Mouse (Mus musculus): Measurements from ENCODE around the gene Clcf1. TPM values are rescaled to one million over a fixed set of nuclear protein-coding genes. Genes with fewer than 3 reads are reported as not detected.
A peak's percentile ranks its signal among the peaks of the same experiment; 100 is the strongest.

The Clcf1 gene
- total RNA-seq, 2 experiments from 2014 or later: 0.88 to 0.90 TPM

GRCm38 (mm10) chr19:4217140-4217539, 3.1 kb downstream of the Clcf1 start:
- DNase-seq (ENCODE audit: low spot score in 2 of 2): no peak

DNA sequence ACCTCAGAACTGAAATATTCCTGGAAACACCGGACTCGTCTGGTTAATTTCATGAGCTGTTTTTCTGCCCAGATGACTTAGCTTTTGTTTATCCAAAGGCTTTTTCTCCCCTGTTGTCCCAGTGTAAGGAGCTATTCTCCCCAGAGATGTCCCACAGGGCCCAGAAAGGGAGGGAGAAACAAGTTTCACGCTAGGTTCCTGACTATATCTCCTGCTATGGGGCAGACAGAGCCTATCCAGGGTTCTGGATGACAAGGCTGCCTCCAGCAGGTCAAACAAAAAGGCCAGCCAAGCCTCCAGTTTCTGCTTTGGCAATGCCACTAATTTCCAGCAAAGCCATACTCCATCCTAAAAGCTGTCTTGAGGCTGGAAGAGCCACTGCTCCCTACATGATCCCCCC, 3.8 kb downstream of the Clcf1 start:
- DNase-seq (ENCODE audit: low spot score in 2 of 2): no peak

DNA sequence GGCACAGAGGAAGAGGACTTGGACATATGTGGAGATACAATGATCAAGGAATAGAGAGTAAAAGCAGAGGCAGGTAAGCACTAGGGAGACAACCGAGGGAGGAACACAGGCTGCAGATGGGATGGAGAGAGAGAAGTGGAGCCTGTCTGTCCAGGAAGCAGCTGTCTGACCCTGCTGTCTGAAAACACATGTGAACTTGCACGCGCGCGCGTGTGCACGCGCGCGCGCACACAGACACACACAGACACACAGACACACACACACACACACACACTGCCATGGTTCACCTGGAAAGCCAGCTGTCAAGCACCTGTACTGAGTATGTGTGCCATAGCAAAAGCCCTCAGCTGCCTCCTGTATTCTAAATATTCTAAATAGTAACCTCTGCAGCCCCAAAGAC, 4.3 kb downstream of the Clcf1 start:
- DNase-seq (ENCODE audit: low spot score in 2 of 2): no peak

DNA sequence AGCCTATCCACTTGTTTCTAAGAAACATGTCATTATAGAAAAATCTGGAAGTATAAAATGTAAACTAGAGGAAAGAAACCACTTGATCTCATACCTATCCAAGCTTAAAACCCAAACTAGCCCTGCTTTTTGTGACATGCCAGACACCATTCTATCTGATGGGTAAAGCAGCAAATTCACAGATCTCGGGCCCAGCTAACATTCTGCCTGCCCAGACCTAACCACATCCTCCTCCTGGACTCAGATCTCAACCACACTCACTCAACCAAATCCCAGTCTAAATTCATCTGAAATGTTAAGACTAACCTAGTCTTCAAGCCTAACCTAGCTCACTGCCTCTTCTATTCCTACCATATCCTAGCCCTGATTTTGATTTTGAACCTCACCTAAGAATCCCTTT, 4.7 kb downstream of the Clcf1 start:
- DNase-seq (ENCODE audit: low spot score in 2 of 2): no peak

- DNase-seq (ENCODE audit: low spot score in 2 of 2): no peak
Observed at GRCm38 (mm10) chr19:4219943-4220342, 5.9 kb downstream of the Clcf1 start.

DNA sequence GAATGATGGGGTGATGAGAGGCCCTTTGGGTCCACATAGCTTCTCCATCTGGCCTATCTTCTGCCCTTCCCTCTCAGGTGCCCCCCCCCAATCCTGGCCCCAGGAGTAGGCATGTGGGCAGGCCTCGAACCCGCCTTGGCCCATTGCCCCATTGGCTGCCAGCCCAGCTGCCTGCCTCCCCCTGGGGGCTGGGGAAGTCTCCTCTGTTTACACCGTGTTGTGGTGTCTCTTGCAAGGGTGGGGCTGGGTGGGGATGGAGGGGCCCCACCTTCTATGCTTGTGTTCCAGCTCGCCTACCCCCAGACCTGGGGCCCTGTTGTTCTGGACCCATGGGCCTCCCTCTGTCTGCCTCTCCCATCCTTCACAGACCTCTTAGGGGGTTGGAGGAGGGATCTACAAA, 6.4 kb downstream of the Clcf1 start:
- no peak for DNase-seq (ENCODE audit: low spot score in 2 of 2)

GRCm38 (mm10) chr19:4220957-4221743, 7.1 kb downstream of the Clcf1 start:
- no peak for DNase-seq (ENCODE audit: low spot score in 2 of 2)

DNA sequence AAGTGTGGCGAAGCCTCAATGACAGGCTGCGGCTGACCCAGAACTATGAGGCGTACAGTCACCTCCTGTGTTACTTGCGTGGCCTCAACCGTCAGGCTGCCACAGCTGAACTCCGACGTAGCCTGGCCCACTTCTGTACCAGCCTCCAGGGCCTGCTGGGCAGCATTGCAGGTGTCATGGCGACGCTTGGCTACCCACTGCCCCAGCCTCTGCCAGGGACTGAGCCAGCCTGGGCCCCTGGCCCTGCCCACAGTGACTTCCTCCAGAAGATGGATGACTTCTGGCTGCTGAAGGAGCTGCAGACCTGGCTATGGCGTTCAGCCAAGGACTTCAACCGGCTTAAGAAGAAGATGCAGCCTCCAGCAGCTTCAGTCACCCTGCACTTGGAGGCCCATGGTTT, 8.1 kb downstream of the Clcf1 start:
- DNase-seq (ENCODE audit: low spot score in 2 of 2): no peak

DNA sequence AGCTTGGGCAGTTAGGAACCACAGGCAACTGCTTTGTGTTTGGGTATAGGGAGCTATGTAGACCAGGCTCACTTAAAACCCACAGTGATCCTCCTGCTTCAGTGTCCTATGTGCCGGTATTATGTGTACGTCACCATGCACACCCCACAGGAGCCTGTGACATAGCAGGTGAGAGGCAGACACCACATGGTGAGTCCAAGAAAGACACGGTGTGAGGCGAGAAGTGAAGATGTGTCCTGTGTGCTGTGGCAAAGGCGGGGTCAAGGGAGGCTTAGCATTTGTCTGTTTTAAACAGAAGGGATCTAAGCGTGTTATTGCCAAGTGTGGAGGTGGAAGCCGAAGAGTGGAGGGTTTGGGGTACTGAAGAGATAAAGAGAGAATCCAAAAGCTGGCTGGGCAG, 12.7 kb downstream of the Clcf1 start:
- DNase-seq (ENCODE audit: low spot score in 2 of 2): no peak

DNA sequence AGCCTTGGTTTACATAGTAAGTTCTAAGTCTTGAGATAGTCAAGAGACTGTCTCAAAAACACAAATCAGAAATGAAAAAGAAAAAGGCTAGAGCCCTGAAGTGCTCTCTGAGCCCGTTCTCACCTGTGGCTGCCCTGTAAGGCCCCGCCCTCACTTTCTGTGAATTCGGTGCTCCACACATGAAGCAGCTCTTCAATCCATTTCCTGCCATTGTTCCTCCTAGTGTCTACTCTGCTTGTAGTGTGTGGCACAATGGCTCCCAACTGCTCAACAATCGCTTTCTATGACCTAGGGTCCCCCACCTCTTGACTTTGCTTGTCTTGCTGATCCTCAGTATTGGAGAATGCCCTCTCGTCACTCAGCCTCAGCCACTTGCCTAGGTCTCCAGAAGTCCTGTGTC, 13.4 kb downstream of the Clcf1 start:
- DNase-seq (ENCODE audit: low spot score in 2 of 2): no peak

DNA sequence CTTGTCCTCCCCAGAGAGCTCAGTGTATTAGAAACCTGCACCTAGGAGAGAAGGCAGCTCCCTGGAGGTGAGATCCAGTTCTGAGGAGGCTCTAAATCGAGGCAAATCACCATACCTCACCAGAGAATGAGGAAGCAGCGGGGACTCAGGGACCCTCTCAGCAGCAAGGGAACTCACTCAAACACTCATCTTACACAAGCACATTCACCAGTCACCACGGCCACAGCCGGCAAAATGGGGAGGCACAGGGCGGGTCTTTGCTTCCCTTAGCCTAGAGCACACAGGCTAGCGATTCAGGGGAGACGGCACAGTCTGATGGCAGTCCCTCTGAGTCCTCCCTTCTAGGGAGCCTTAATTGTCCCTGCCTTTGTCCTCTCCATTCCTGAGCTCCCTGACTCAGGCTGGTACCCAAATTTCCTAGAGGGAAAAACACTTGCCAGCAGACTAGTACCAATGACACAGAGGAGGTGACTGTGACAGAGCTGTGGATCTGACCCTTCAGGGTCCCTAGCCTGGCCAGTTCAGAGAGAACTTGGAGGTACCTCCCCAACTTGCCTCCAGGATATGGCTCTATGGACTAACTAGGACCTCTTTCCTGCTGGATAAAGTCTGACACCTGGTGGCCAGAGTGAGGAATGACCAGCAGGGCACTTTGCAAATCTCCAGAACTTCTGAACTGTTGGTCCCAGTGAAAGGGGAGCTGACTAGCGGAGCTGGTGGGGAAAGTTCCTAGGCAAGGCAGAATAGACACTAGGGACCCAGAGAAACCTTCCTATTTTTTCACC, 14.0 kb downstream of the Clcf1 start:
- DNase-seq (ENCODE audit: low spot score in 2 of 2): peak; percentile 75 to 87

DNA sequence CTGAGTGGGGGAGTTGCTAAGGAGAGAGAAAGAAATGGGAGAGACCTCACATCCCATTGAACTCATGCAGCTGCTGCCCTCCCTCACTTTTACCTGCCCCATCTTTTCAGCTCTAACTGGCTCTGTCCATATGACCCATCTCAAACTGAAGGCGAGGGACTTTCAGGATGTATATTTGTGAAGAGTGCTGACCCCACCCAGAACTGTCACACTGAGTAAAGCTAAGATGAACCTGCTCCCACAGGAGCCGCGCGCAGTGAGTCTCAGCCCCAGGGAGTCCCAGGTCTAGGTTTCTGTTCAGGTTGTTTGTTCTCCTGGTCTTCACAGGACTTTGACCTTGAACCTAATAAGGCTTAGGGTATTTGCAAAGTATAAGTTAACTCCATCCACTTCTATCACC, 14.9 kb downstream of the Clcf1 start:
- no peak for DNase-seq (ENCODE audit: low spot score in 2 of 2)

- no peak for DNase-seq (ENCODE audit: low spot score in 2 of 2)
Observed at GRCm38 (mm10) chr19:4229451-4230076, 15.5 kb downstream of the Clcf1 start.

DNA sequence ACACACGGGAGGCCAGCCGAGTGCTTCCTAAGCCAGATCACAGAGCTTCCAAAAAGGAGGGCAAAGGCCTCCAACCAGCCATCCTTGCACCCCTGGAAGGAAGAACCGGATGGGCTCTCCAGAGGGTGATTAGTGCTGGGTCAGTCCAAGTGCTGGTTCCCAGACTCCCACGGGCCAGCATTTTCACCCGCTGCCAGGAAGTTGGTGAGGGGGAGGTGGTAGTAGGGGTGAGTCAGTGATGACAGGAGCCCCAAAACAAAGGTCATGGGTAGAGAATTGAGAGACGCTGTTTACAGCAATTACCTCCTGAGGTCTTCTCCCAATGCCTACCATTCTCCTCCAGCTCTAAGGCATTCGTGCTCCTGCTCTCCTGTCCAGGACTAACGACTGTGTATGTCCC, 16.4 kb downstream of the Clcf1 start:
- no peak for DNase-seq (ENCODE audit: low spot score in 2 of 2)

GRCm38 (mm10) chr19:4231253-4232185, 17.5 kb downstream of the Clcf1 start, which contains the start of gene Pold4:
Gene Pold4 (plus strand): TSS chr19:4231899.
- peak; percentile 94 to 97 for DNase-seq (ENCODE audit: low spot score in 2 of 2)

- no peak for DNase-seq (ENCODE audit: low spot score in 2 of 2)
Observed at GRCm38 (mm10) chr19:4232186-4232572, 18.1 kb downstream of the Clcf1 start.

- DNase-seq (ENCODE audit: low spot score in 2 of 2): no peak
Observed at GRCm38 (mm10) chr19:4232651-4233050, 18.6 kb downstream of the Clcf1 start.

GRCm38 (mm10) chr19:4234548-4234947, 20.5 kb downstream of the Clcf1 start:
- DNase-seq (ENCODE audit: low spot score in 2 of 2): no peak

- DNase-seq (ENCODE audit: low spot score in 2 of 2): no peak
Observed at GRCm38 (mm10) chr19:4240247-4240668, 26.2 kb downstream of the Clcf1 start.

DNA sequence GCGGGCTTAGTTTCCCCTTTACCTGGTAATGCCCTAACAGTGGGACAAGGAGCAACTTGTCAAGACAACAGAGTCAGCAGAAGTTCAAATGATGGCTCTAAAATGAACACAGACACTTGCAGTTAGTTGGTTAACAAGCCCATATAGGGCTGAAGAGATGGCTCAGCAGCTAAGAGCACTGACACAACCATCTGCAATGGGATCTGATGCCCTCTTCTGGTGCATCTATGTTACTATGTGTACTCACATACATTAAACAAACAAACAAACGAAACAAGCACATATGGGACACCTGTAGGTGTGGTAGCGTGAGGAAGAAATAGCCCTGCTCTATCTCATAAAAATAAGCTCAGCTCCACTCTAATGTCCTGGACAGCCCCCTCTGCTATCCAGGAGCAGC, 28.4 kb downstream of the Clcf1 start:
- no peak for DNase-seq (ENCODE audit: low spot score in 2 of 2)

DNA sequence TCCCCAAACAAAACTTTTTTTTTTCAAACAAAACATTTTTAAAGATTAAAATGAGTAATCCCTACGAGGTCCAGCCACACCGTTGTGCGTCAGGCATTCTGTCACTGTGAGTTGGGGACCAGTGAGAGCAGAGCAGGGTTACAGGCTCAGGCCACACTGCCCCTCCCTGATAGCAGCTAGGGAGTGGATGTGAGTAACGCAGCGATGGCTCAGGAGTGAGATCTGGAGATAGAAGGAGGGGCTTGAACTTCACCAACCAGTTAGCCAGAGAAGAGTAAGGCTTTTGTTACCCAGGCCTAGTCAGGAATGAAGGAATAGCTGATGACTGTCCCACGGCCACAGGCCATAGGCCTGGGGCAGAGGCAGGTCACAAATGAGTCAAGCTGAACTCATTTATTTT, 30.7 kb downstream of the Clcf1 start:
- no peak for DNase-seq (ENCODE audit: low spot score in 2 of 2)

Measured in layer of hippocampus, postnatal 14 days (tissue).